Mouse (Mus musculus): ENCODE data around the gene Tdp2. TPM values are rescaled to one million over a fixed set of nuclear protein-coding genes. Genes with fewer than 3 reads are reported as not detected.
"Not testable (repeated sequence)": the region's sequence is repeated elsewhere in the genome, so short reads cannot be mapped to it uniquely, and the experiment has no call there.

The Tdp2 gene
- total and polyA plus RNA-seq, 3 experiments: 8.0 to 13.1 (median 12.0) TPM

- Histone ChIP-seq H3K79me2 (replicated peaks; ENCODE audit: control insufficient read depth, insufficient read depth, low read length) (no peaks in the 10 kb centered on the region), H3K4me1 (ENCODE audit: control insufficient read depth, insufficient read depth, low read length) (peaks cover 6% of the 10 kb centered on the region), H3K36me3 (ENCODE audit: control insufficient read depth, insufficient read depth, low read length) (peaks cover 5% of the 10 kb centered on the region; the same call in 1 of the 2 replicates), H3K27ac (peak overlapping the region; percentile 55), H3K27me3 (ENCODE audit: control insufficient read depth, insufficient read depth, low read length) (no peaks in the 10 kb centered on the region), H3K9ac (ENCODE audit: low read depth, low read length) (no peak overlapping the region), H3K4me3 (no peak overlapping the region)
- 53% methylated on average over 7 of the region's 7 CpGs for WGBS
- TF ChIP-seq EP300 (IDR thresholded peaks at IDR 0.05; ENCODE audit: insufficient read depth, low read depth, low read length) (no peak), CTCF (IDR thresholded peaks at IDR 0.05) (no peak), POLR2A (IDR thresholded peaks at IDR 0.05; ENCODE audit: insufficient read depth, low read depth, low read length) (no peak)
- intact Hi-C loops (cut with DNase I): no loop called here
- DNase-seq: no peak
Observed at GRCm38 (mm10) chr13:24826116-24826515, 5.4 kb upstream of the Tdp2 start.

- Histone ChIP-seq H3K27ac (peak overlapping the region; percentile 92), H3K79me2 (replicated peaks; ENCODE audit: control insufficient read depth, insufficient read depth, low read length) (0 out of 2 replicates have a peak, but pooled peaks cover 2% of the 10 kb centered on the region), H3K4me3 (peak overlapping the region; percentile 93), H3K4me1 (ENCODE audit: control insufficient read depth, insufficient read depth, low read length) (peaks cover 8% of the 10 kb centered on the region), H3K9ac (ENCODE audit: low read depth, low read length) (peak overlapping the region; percentile 73), H3K27me3 (ENCODE audit: control insufficient read depth, insufficient read depth, low read length) (no peaks in the 10 kb centered on the region), H3K36me3 (ENCODE audit: control insufficient read depth, insufficient read depth, low read length) (peaks cover 8% of the 10 kb centered on the region)
- 1% methylated on average over 20 of the region's 20 CpGs for WGBS
- no peak for DNase-seq
- no peak for TF ChIP-seq POLR2A (IDR thresholded peaks at IDR 0.05; ENCODE audit: insufficient read depth, low read depth, low read length)
- intact Hi-C loops (cut with DNase I): loop anchor here (1.0 to 2.0 kb wide), 2 partner anchors 30 to 70 kb away; partner anchors contain the start of genes BC005537 and Gmnn
Observed at GRCm38 (mm10) chr13:24830756-24831352, 625 bp upstream of the Tdp2 start.

- Histone ChIP-seq H3K79me2 (replicated peaks; ENCODE audit: control insufficient read depth, insufficient read depth, low read length) (peaks cover 3% of the 10 kb centered on the region), H3K27me3 (ENCODE audit: control insufficient read depth, insufficient read depth, low read length) (no peaks in the 10 kb centered on the region), H3K4me3 (peak overlapping the region; percentile 93), H3K9ac (ENCODE audit: low read depth, low read length) (peak overlapping the region; percentile 87), H3K4me1 (ENCODE audit: control insufficient read depth, insufficient read depth, low read length) (peaks cover 7% of the 10 kb centered on the region), H3K36me3 (ENCODE audit: control insufficient read depth, insufficient read depth, low read length) (peaks cover 8% of the 10 kb centered on the region), H3K27ac (peak overlapping the region; percentile 89)
- TF ChIP-seq CTCF (IDR thresholded peaks at IDR 0.05) (no peak), POLR2A (IDR thresholded peaks at IDR 0.05; ENCODE audit: insufficient read depth, low read depth, low read length) (no peak), EP300 (IDR thresholded peaks at IDR 0.05; ENCODE audit: insufficient read depth, low read depth, low read length) (no peak)
- DNase-seq: no peak
- WGBS: 2% methylated on average over 21 of the region's 21 CpGs
- intact Hi-C loops (cut with DNase I): no loop called here
Observed at GRCm38 (mm10) chr13:24832131-24832810, 792 bp downstream of the Tdp2 start.

- intact Hi-C loops (cut with DNase I): no loop called here
- Histone ChIP-seq H3K4me1 (ENCODE audit: control insufficient read depth, insufficient read depth, low read length) (peaks cover 7% of the 10 kb centered on the region), H3K27me3 (ENCODE audit: control insufficient read depth, insufficient read depth, low read length) (no peaks in the 10 kb centered on the region), H3K36me3 (ENCODE audit: control insufficient read depth, insufficient read depth, low read length) (peaks cover 8% of the 10 kb centered on the region), H3K27ac (no peak overlapping the region), H3K4me3 (peak overlapping the region; percentile 93; the same call in 1 of the 2 replicates), H3K9ac (ENCODE audit: low read depth, low read length) (0 out of 2 replicates have a peak overlapping the region, but pooled peaks have one; percentile 9), H3K79me2 (replicated peaks; ENCODE audit: control insufficient read depth, insufficient read depth, low read length) (peaks cover 4% of the 10 kb centered on the region)
- no peak for DNase-seq
- WGBS: 20% methylated on average over 2 of the region's 2 CpGs
- no peak for TF ChIP-seq CTCF (IDR thresholded peaks at IDR 0.05)
- no peak for TF ChIP-seq POLR2A (IDR thresholded peaks at IDR 0.05; ENCODE audit: insufficient read depth, low read depth, low read length)
- TF ChIP-seq EP300 (IDR thresholded peaks at IDR 0.05; ENCODE audit: insufficient read depth, low read depth, low read length): no peak
Observed at GRCm38 (mm10) chr13:24832811-24833155, 1.3 kb downstream of the Tdp2 start.

GRCm38 (mm10) chr13:24837765-24838164 lies 6.3 kb downstream of the Tdp2 start:
- H3K27ac ChIP-seq; H3K9ac ChIP-seq (ENCODE audit: low read depth, low read length); H3K4me3 ChIP-seq; H3K27me3 ChIP-seq (ENCODE audit: control insufficient read depth, insufficient read depth, low read length); H3K36me3 ChIP-seq (ENCODE audit: control insufficient read depth, insufficient read depth, low read length); DNase-seq; H3K79me2 ChIP-seq (replicated peaks; ENCODE audit: control insufficient read depth, insufficient read depth, low read length); intact Hi-C loops (cut with DNase I); H3K4me1 ChIP-seq (ENCODE audit: control insufficient read depth, insufficient read depth, low read length): not testable (repeated sequence)
- WGBS: 88% methylated on average over 8 of the region's 8 CpGs

- H3K27me3 ChIP-seq (ENCODE audit: control insufficient read depth, insufficient read depth, low read length): no peaks in the 10 kb centered on the region
- no peak overlapping the region for H3K9ac ChIP-seq (ENCODE audit: low read depth, low read length)
- no peak overlapping the region for H3K4me3 ChIP-seq
- no peak for TF ChIP-seq EP300 (IDR thresholded peaks at IDR 0.05; ENCODE audit: insufficient read depth, low read depth, low read length)
- no peak for TF ChIP-seq POLR2A (IDR thresholded peaks at IDR 0.05; ENCODE audit: insufficient read depth, low read depth, low read length)
- peaks cover 2% of the 10 kb centered on the region for H3K36me3 ChIP-seq (ENCODE audit: control insufficient read depth, insufficient read depth, low read length)
- no peak for DNase-seq
- H3K79me2 ChIP-seq (replicated peaks; ENCODE audit: control insufficient read depth, insufficient read depth, low read length): peaks cover 2% of the 10 kb centered on the region
- 73% methylated on average over 3 of the region's 3 CpGs for WGBS
- H3K4me1 ChIP-seq (ENCODE audit: control insufficient read depth, insufficient read depth, low read length): no peaks in the 10 kb centered on the region
- intact Hi-C loops (cut with DNase I): no loop called here
- H3K27ac ChIP-seq: no peak overlapping the region
Observed at GRCm38 (mm10) chr13:24839831-24840230, 8.4 kb downstream of the Tdp2 start.
